26 mouse cellular contexts compared by ENCODE assay signal in the genomic region with DNA sequence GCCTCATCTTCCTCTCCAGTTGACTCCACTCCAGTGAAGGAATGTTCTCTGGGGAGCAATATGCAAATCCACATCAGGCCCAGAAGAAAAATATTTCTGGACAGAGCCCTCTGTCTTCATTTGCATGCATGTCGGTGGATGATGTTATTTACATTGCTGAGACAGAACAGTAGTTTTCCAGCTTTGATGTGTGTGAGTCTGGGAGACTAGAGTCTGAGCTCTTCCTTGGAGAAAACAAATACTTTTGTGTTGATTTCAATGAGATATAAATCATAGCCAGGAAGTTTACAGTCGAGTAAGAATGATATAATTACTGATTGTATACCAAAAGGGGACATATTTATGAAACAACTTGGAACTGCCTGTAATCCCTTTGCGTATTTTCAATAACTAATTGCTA.
A peak's percentile ranks its signal among the peaks of the same experiment; 100 is the strongest.
DNase-seq lines count a peak whose midpoint lies in the region; ATAC-seq and TF ChIP-seq lines count a peak whose summit lies in the region.
"Had no signal": no experiment of that assay in that cellular context is flagged by ENCODE, and none has a peak within 500 bp of the region (broad histone marks: within the 10 kb centered on the region; RNA-seq: fewer than 3 reads in every experiment).

No protein-coding gene starts in this region.

- H3K27ac ChIP-seq in kidney, postnatal 0 days = no peak overlapping the region
- H3K27ac ChIP-seq in kidney, adult 2 months (ENCODE audit: insufficient read depth, low read depth, low read length) = no peak overlapping the region
- H3K27ac ChIP-seq in lung, embryonic 16.5 days (ENCODE audit: low read length) = no peak overlapping the region
- H3K27ac ChIP-seq in midbrain, embryonic 11.5 days (ENCODE audit: low read depth, low read length) = no peak overlapping the region
- H3K27ac ChIP-seq in midbrain, embryonic 10.5 days (replicated peaks) = no peak overlapping the region
- H3K27ac ChIP-seq: embryonic facial prominence, embryonic 12.5 days; embryonic facial prominence, embryonic 15.5 days; gastrocnemius, adult 2 months; heart, embryonic 10.5 days; heart, embryonic 13.5 days; hindbrain, embryonic 14.5 days had no signal

- TF ChIP-seq CTCF in kidney, postnatal 0 days (IDR thresholded peaks at IDR 0.05; ENCODE audit: low read depth) = no peak
- no peak for TF ChIP-seq CTCF in kidney, adult 2 months (conservative IDR thresholded peaks at IDR 0.05; ENCODE audit: insufficient read depth, insufficient read length, low read depth, low read length)

- no peak overlapping the region for H3K9ac ChIP-seq in kidney, postnatal 0 days (ENCODE audit: low read depth, low read length)
- H3K9ac ChIP-seq in lung, embryonic 16.5 days (ENCODE audit: low read length) = no peak overlapping the region
- H3K9ac ChIP-seq in midbrain, embryonic 11.5 days (ENCODE audit: low read length) = no peak overlapping the region
- H3K9ac ChIP-seq: embryonic facial prominence, embryonic 12.5 days; embryonic facial prominence, embryonic 15.5 days; forebrain, postnatal 0 days; heart, embryonic 13.5 days; hindbrain, embryonic 14.5 days had no signal

- H3K4me3 ChIP-seq in kidney, postnatal 0 days (replicated peaks; ENCODE audit: low read depth, low read length) = no peak overlapping the region
- no peak overlapping the region for H3K4me3 ChIP-seq in kidney, adult 2 months (ENCODE audit: insufficient read depth, low read depth, low read length)
- H3K4me3 ChIP-seq in lung, embryonic 16.5 days (ENCODE audit: low read length) = no peak overlapping the region
- no peak overlapping the region for H3K4me3 ChIP-seq in midbrain, embryonic 11.5 days (ENCODE audit: low read depth, low read length)
- no peak overlapping the region for H3K4me3 ChIP-seq in midbrain, embryonic 10.5 days
- H3K4me3 ChIP-seq: embryonic facial prominence, embryonic 12.5 days; embryonic facial prominence, embryonic 15.5 days; gastrocnemius, adult 2 months; heart, embryonic 10.5 days; heart, embryonic 13.5 days had no signal

- H3K27me3 ChIP-seq in kidney, postnatal 0 days (ENCODE audit: insufficient read depth, low read length) = no peaks in the 10 kb centered on the region
- H3K27me3 ChIP-seq in kidney, adult 2 months (replicated peaks; ENCODE audit: control insufficient read depth, insufficient read depth, low read length) = no peaks in the 10 kb centered on the region
- no peaks in the 10 kb centered on the region for H3K27me3 ChIP-seq in lung, embryonic 16.5 days (ENCODE audit: control insufficient read depth, insufficient read depth, low read depth, low read length)
- H3K27me3 ChIP-seq in midbrain, embryonic 11.5 days (ENCODE audit: control insufficient read depth, insufficient read depth, low read length) = no peaks in the 10 kb centered on the region
- H3K27me3 ChIP-seq in midbrain, embryonic 10.5 days (ENCODE audit: low read depth, poor library complexity, severe bottlenecking) = no peaks in the 10 kb centered on the region
- H3K27me3 ChIP-seq: embryonic facial prominence, embryonic 12.5 days; embryonic facial prominence, embryonic 15.5 days; heart, embryonic 13.5 days had no signal

- no peaks in the 10 kb centered on the region for H3K36me3 ChIP-seq in kidney, postnatal 0 days (ENCODE audit: insufficient read depth, low read length)
- H3K36me3 ChIP-seq in kidney, adult 2 months (ENCODE audit: control insufficient read depth, insufficient read depth, low read length) = no peaks in the 10 kb centered on the region
- no peaks in the 10 kb centered on the region for H3K36me3 ChIP-seq in lung, embryonic 16.5 days (ENCODE audit: control insufficient read depth, insufficient read depth, low read length)
- H3K36me3 ChIP-seq in midbrain, embryonic 11.5 days (ENCODE audit: control insufficient read depth, insufficient read depth, low read length) = no peaks in the 10 kb centered on the region
- H3K36me3 ChIP-seq in midbrain, embryonic 10.5 days = no peaks in the 10 kb centered on the region
- H3K36me3 ChIP-seq: embryonic facial prominence, embryonic 12.5 days; embryonic facial prominence, embryonic 15.5 days; heart, embryonic 10.5 days; heart, embryonic 13.5 days had no signal

- TF ChIP-seq POLR2A in kidney, adult 2 months (IDR thresholded peaks at IDR 0.05; ENCODE audit: low read depth, low read length) = no peak

- ATAC-seq in kidney, postnatal 0 days (replicated peaks; ENCODE audit: low FRiP score, low read depth) = no peak
- peak; percentile 69 for ATAC-seq in lung, embryonic 16.5 days (ENCODE audit: low read depth)
- ATAC-seq in midbrain, embryonic 11.5 days (ENCODE audit: low FRiP score) = no peak
- ATAC-seq: forebrain, embryonic 14.5 days; forebrain, postnatal 0 days had no signal

- H3K4me1 ChIP-seq in kidney, postnatal 0 days (replicated peaks; ENCODE audit: insufficient read depth, low read length) = no peaks in the 10 kb centered on the region; the same call in 1 of the 2 replicates
- no peaks in the 10 kb centered on the region for H3K4me1 ChIP-seq in kidney, adult 2 months (ENCODE audit: control insufficient read depth, insufficient read depth, low read length)
- peaks cover 8% of the 10 kb centered on the region for H3K4me1 ChIP-seq in lung, embryonic 16.5 days (replicated peaks; ENCODE audit: control insufficient read depth, insufficient read depth, low read length)
- peaks cover 8% of the 10 kb centered on the region for H3K4me1 ChIP-seq in midbrain, embryonic 11.5 days (ENCODE audit: control insufficient read depth, insufficient read depth, low read length)
- peaks cover 16% of the 10 kb centered on the region for H3K4me1 ChIP-seq in midbrain, embryonic 10.5 days
- H3K4me1 ChIP-seq: embryonic facial prominence, embryonic 12.5 days; embryonic facial prominence, embryonic 15.5 days had no signal

- DNase-seq in kidney, postnatal 0 days (ENCODE audit: low spot score) = peak; percentile 69
- DNase-seq in kidney, adult 2 months = no peak
- no peak for DNase-seq in lung, postnatal 25 days (ENCODE audit: low spot score)
- DNase-seq in midbrain, embryonic 11.5 days (ENCODE audit: low spot score, missing footprints) = peak; percentile 60
- no peak for DNase-seq in midbrain, embryonic 10.5 days (ENCODE audit: low spot score)
- no peak for DNase-seq in gastrocnemius, adult 8-10 months (ENCODE audit: low spot score in 2 of 2)
- DNase-seq: adrenal gland, adult 2 months; adrenal gland, postnatal 14 days; B cell, adult 2 months; cerebellum, adult 11 months; cerebellum, adult 2 months; cerebellum, adult 9-11 months; cerebellum, postnatal 25 days; forebrain, postnatal 0 days; gastrocnemius, adult 2 months; gastrocnemius, postnatal 25 days; heart, adult 18-20 months; heart, postnatal 14 days; heart, postnatal 4 days had no signal

- 31% methylated on average over 3 of the region's 3 CpGs for WGBS in kidney, postnatal 0 days
- 48% methylated on average over 3 of the region's 3 CpGs for WGBS in kidney, adult 2 months
- WGBS in lung, embryonic 16.5 days = 31% methylated on average over 3 of the region's 3 CpGs
- WGBS in midbrain, embryonic 11.5 days = 80% methylated on average over 3 of the region's 3 CpGs
- WGBS in midbrain, embryonic 10.5 days = 76% methylated on average over 3 of the region's 3 CpGs

- H3K9me3 ChIP-seq in kidney, postnatal 0 days (replicated peaks; ENCODE audit: low read length) = no peaks in the 10 kb centered on the region
- no peaks in the 10 kb centered on the region for H3K9me3 ChIP-seq in lung, embryonic 16.5 days (ENCODE audit: control insufficient read depth, low read length)
- H3K9me3 ChIP-seq in midbrain, embryonic 11.5 days (ENCODE audit: control insufficient read depth, low read length) = no peaks in the 10 kb centered on the region
- H3K9me3 ChIP-seq in midbrain, embryonic 10.5 days (replicated peaks) = no peaks in the 10 kb centered on the region
- H3K9me3 ChIP-seq: embryonic facial prominence, embryonic 12.5 days; embryonic facial prominence, embryonic 15.5 days; heart, embryonic 10.5 days; heart, embryonic 13.5 days had no signal

- no peak overlapping the region for H3K4me2 ChIP-seq in kidney, postnatal 0 days (ENCODE audit: low read length)
- no peak overlapping the region for H3K4me2 ChIP-seq in lung, embryonic 16.5 days (ENCODE audit: low read depth, low read length)
- no peak overlapping the region for H3K4me2 ChIP-seq in midbrain, embryonic 11.5 days
- H3K4me2 ChIP-seq: embryonic facial prominence, embryonic 12.5 days; embryonic facial prominence, embryonic 15.5 days; heart, embryonic 13.5 days; hindbrain, embryonic 14.5 days had no signal

Comparison
In these comparisons a context has a peak if more than half of its experiments do, and no peak if none do; other contexts are left out.
1. DNase-seq: peak in kidney, postnatal 0 days (single experiment) and midbrain, embryonic 11.5 days (single experiment); none in kidney, adult 2 months (single experiment), lung, postnatal 25 days (single experiment), midbrain, embryonic 10.5 days (single experiment) and gastrocnemius, adult 8-10 months (0 of 2).